Comparison of ENCODE assay signal across 13 mouse cellular contexts in the genomic region with DNA sequence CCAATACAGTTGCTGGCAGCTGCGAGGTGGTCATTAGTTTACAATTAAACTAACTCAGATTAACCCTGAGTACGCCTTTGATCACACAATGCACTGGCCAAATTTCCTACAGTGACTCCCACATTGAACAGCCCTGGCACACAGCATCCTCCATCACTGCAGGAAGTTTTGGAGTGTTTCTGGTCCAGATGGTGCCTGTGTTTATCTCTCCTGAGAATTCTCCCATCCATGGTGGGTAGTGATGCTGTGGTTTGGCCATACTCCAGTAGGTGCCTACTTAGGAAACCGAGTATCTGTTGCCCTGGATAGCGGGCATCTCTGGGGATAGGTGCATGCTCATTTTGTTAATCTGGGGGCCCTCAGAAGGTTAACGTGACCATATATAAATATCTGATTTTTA.
"Had no signal": no experiment of that assay in that cellular context is flagged by ENCODE, and none has a peak within 500 bp of the region (broad histone marks: within the 10 kb centered on the region; RNA-seq: fewer than 3 reads in every experiment).

No protein-coding gene starts in this region.

- H3K27me3 ChIP-seq: liver, embryonic 15.5 days; midbrain, embryonic 15.5 days; neural tube, embryonic 13.5 days had no signal

- H3K4me3 ChIP-seq: limb, embryonic 10.5 days; liver, embryonic 15.5 days; midbrain, embryonic 10.5 days; midbrain, embryonic 15.5 days; neural tube, embryonic 13.5 days had no signal

- ATAC-seq: lung, postnatal 0 days; midbrain, embryonic 15.5 days had no signal

- H3K9me3 ChIP-seq: limb, embryonic 10.5 days; liver, embryonic 15.5 days; midbrain, embryonic 10.5 days; midbrain, embryonic 15.5 days; neural tube, embryonic 13.5 days had no signal

- H3K4me1 ChIP-seq: limb, embryonic 10.5 days; liver, embryonic 15.5 days; midbrain, embryonic 10.5 days; midbrain, embryonic 15.5 days; neural tube, embryonic 13.5 days had no signal

- H3K36me3 ChIP-seq: limb, embryonic 10.5 days; liver, embryonic 15.5 days; midbrain, embryonic 10.5 days; midbrain, embryonic 15.5 days; neural tube, embryonic 13.5 days had no signal

- H3K27ac ChIP-seq: limb, embryonic 10.5 days; liver, embryonic 15.5 days; midbrain, embryonic 10.5 days; midbrain, embryonic 15.5 days; neural tube, embryonic 13.5 days had no signal

- H3K9ac ChIP-seq: liver, embryonic 15.5 days; midbrain, embryonic 15.5 days; neural tube, embryonic 13.5 days had no signal

- DNase-seq: kidney, adult 11 months; lung, adult 2 months; lung, postnatal 4 days; retina, postnatal 1 day; right cerebral cortex, postnatal 25 days; thymus, postnatal 4 days had no signal

- H3K4me2 ChIP-seq: liver, embryonic 11.5 days; liver, embryonic 15.5 days; midbrain, embryonic 15.5 days; neural tube, embryonic 13.5 days had no signal
